Mouse (Mus musculus): ENCODE measurements around the gene Zfp953.
"Not testable (repeated sequence)": the region's sequence is repeated elsewhere in the genome, so short reads cannot be mapped to it uniquely, and the experiment has no call there.

The Zfp953 gene

GRCm38 (mm10) chr13:67360131-67360744 lies at the start of gene Zfp953, which contains the start of gene Gm28044:
Zfp953 (minus strand) TSS chr13:67360605.
Gm28044 (minus strand) TSS chr13:67360536.
- DNase-seq (ENCODE audit: low spot score), result peak; percentile 87

DNA sequence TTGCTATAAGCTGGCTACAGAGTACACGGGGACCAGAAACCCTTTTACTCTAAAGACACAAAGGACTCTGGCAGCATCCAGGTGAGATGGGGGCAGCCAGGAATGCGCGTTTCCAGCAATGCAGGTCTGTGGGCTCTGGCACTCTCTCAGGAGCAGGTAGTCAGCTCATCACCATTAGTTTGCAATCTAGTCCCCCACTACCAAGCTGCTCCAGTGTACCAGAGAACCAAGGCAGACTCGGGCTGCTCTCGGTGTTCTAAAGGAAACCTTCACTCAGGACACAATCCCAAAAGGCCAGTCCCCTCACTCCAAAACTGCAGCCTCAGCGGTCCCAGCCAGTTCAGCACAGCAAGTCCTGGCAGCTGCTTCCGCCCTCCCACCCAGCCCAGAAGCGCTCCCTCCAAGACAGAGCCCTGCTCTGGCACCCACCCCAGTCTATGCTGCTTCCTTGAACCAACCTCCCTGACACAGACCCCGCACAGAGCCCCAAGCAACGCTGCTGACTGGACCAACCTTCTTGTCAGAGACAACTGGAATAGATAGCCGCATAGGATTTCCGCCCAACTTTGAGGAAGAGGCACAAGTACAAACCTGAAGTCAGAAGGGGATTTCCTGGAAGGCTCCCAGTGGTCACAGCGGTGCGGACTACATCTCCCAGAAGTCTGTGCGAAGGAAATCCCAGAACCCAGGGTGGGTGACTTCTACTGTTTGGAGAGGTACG lies 38.9 kb upstream of the Zfp953 start, which contains the start of gene Zfp429:
TSS of gene Zfp429 (minus strand) at position 637 of the 721 bp plus-strand sequence.
- not testable (repeated sequence) for DNase-seq (ENCODE audit: low spot score)

GRCm38 (mm10) chr13:67376255-67376654 lies 15.8 kb upstream of the Zfp953 start:
- DNase-seq (ENCODE audit: low spot score), result not testable (repeated sequence)

DNA sequence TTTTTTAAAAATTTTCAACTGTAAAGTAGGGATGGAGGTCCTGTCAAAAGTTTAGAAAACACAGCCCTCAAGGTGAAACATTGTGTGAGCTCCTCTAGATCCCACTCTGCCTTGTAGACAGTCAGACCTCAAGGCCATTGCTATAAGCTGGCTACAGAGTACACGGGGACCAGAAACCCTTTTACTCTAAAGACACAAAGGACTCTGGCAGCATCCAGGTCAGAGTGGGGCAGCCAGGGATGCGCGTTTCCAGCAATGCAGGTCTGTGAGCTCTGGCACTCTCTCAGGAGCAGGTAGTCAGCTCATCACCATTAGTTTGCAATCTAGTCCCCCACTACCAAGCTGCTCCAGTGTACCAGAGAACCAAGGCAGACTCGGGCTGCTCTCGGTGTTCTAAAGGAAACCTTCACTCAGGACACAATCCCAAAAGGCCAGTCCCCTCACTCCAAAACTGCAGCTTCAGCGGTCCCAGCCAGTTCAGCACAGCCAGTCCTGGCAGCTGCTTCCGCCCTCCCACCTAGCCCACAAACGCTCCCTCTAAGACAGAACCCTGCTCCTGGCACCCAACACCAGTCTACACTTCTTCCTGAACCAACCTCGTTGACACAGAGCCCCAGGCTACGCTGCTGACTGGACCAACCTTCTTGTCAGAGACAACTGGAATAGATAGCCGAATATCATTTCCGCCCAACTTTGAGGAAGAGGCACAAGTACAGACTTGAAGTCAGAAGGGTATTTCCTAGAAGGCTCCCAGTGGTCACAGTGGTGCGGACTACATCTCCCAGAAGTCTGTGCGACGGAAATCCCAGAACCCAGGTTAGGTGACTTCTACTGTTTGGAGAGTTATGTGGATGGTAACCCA lies 14.9 kb upstream of the Zfp953 start, which contains the start of the genes Gm28041 and Zfp456:
TSS of gene Gm28041 (minus strand) at position 684 of the 862 bp plus-strand sequence.
TSS of gene Zfp456 (minus strand) at position 761 of the 862 bp plus-strand sequence.
- not testable (repeated sequence) for DNase-seq (ENCODE audit: low spot score)

GRCm38 (mm10) chr13:67351854-67352253 lies 8.6 kb downstream of the Zfp953 start:
- DNase-seq (ENCODE audit: low spot score), result no peak

GRCm38 (mm10) chr13:67343422-67343821 lies 17.0 kb downstream of the Zfp953 start:
- no peak for DNase-seq (ENCODE audit: low spot score)

DNA sequence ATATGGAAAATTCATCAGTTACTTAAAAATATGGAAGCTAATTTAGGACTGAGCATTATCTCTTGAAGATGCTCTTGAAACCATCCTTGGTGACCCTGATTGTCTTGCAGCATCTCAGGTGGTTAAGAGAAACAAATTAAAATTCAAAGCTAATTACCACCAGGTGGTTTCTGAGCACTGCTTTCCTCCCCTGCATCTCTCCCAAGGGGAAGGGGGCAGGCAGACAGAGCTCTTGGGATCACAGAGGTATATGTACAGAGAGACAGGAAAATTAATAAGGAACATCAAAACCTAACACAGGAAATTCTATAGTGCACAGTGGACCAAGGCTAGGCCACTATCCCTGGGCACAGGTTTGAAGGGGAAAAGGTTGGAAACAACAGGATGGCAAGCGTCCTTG lies 27.5 kb downstream of the Zfp953 start:
- no peak for DNase-seq (ENCODE audit: low spot score)

- peak; percentile 49 for DNase-seq (ENCODE audit: low spot score)
These were observed 28.2 kb downstream of the Zfp953 start, which contains the start of gene Zfp595 for GRCm38 (mm10) chr13:67332019-67332724. Zfp595 (minus strand) TSS chr13:67332570.

DNA sequence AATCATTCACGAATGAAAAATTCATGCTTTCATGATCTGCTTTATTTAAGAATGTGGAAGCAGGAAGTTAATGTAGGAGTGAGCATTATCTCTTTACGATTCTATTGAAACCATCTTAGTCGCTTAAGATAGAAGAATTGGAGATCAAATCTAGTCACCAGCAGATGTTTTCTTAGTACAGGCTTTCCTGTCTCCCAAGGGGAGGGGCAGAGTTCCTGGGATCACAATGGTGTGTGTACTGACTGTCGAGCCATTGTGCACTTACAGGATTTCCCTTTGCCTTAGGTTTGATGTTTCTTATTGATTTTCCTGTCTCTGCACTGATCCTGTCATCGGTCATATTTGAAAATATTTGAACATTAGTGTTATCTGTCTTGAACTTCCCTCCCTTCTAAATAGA lies 53.7 kb downstream of the Zfp953 start:
- peak; percentile 23 for DNase-seq (ENCODE audit: low spot score)

DNA sequence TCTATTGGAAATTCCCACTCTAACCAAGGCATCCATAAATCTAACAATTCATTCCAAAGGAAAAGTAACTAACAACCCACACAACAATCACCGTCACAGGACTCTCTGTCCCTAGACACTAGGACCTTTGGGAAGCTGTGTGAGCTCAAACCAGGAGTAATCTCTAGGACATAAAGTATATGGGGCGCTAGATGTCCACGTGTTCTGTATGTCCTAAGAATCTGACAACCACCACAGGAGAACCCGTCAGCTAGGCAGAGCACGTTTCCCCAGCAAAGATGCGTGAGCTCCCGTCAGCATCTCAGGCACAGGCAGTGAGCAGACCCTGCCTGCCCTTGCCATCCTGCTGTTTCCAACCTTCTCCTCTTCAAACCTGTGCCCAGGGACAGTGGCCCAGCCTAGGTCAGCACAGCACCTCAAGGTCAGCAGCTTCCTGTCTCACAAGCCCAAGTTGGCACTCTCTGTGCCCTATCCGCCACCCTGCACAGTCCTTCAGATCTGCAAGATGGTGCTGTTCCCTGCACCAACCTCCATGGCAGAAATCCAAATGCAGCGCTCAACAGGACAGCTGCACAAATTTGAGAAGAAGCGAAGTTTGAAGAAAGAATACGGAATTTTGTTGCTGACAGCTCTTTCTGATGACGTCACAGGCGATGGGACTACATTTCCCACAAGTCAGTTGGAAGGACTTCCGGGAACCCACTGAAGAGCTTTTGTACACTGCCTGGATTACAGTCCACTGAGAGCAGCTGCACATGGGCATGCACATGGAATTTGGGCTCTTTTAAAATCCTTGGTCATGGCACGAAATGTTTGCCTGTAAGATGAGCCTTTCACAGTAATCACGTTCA lies 54.4 kb downstream of the Zfp953 start, which contains the start of gene Zfp457:
TSS of gene Zfp457 (minus strand) at position 664 of the 851 bp plus-strand sequence.
- DNase-seq (ENCODE audit: low spot score), result peak; percentile 93
